ENCODE assay signal across 14 mouse cellular contexts in genomic region chr9:83605886-83606640, GRCm38 (mm10). TPM values are rescaled to one million over a fixed set of nuclear protein-coding genes. Genes with fewer than 3 reads are reported as not detected.
A peak's percentile ranks its signal among the peaks of the same experiment; 100 is the strongest.
DNase-seq lines count a peak whose midpoint lies in the region; ATAC-seq and TF ChIP-seq lines count a peak whose summit lies in the region.
"Had no signal": no experiment of that assay in that cellular context is flagged by ENCODE, and none has a peak within 500 bp of the region (broad histone marks: within the 10 kb centered on the region; RNA-seq: fewer than 3 reads in every experiment).

No protein-coding gene starts in this region.

- ATAC-seq in heart, embryonic 11.5 days (replicated peaks; ENCODE audit: insufficient number of reproducible peaks, low FRiP score, low TSS enrichment): no peak
- ATAC-seq in stomach, embryonic 14.5 days (ENCODE audit: insufficient number of reproducible peaks, insufficient read depth, low FRiP score, low read depth): no peak
- no peak for ATAC-seq in stomach, postnatal 0 days (ENCODE audit: low FRiP score, low TSS enrichment)
- no peak for ATAC-seq in CD4-positive, CD25-positive, alpha-beta regulatory T cell, adult 4 months
- ATAC-seq: forebrain, embryonic 15.5 days had no signal

- H3K4me2 ChIP-seq in heart, embryonic 11.5 days: no peak overlapping the region
- no peak overlapping the region for H3K4me2 ChIP-seq in stomach, embryonic 14.5 days (replicated peaks; ENCODE audit: low read depth, low read length)
- H3K4me2 ChIP-seq in stomach, postnatal 0 days (replicated peaks; ENCODE audit: low read depth): no peak overlapping the region
- H3K4me2 ChIP-seq: embryonic facial prominence, embryonic 15.5 days; forebrain, embryonic 15.5 days had no signal

- no peak overlapping the region for H3K27ac ChIP-seq in heart, embryonic 11.5 days (ENCODE audit: low read depth, low read length)
- peak overlapping the region; percentile 71; the same call in 1 of the 2 replicates for H3K27ac ChIP-seq in stomach, embryonic 14.5 days (ENCODE audit: low read length)
- no peak overlapping the region for H3K27ac ChIP-seq in stomach, postnatal 0 days (replicated peaks)
- H3K27ac ChIP-seq: embryonic facial prominence, embryonic 15.5 days; forebrain, embryonic 15.5 days had no signal

- peak; percentile 76 for DNase-seq in heart, adult 11 months
- peak; percentile 21 for DNase-seq in kidney, postnatal 10 days
- no peak for DNase-seq in kidney, adult 9 months
- no peak for DNase-seq in stomach, postnatal 0 days (ENCODE audit: low spot score)
- no peak for DNase-seq in thymus, adult 18-20 months
- DNase-seq: cerebellum, postnatal 36 days; lung, adult 18-20 months; midbrain, embryonic 14.5 days; thymus, postnatal 36 days had no signal

- 59% methylated on average over 8 of the region's 8 CpGs for WGBS in heart, embryonic 11.5 days (ENCODE audit: insufficient replicate concordance)
- WGBS in stomach, embryonic 14.5 days: 38% methylated on average over 8 of the region's 8 CpGs
- 56% methylated on average over 8 of the region's 8 CpGs for WGBS in stomach, postnatal 0 days

- H3K4me1 ChIP-seq in heart, embryonic 11.5 days (ENCODE audit: control insufficient read depth, insufficient read depth, low read length): peaks cover 9% of the 10 kb centered on the region
- peaks cover 6% of the 10 kb centered on the region for H3K4me1 ChIP-seq in stomach, embryonic 14.5 days (ENCODE audit: control insufficient read depth, insufficient read depth, low read length)
- H3K4me1 ChIP-seq in stomach, postnatal 0 days (replicated peaks; ENCODE audit: control insufficient read depth, insufficient read depth): no peaks in the 10 kb centered on the region

- H3K9me3 ChIP-seq in heart, embryonic 11.5 days (replicated peaks; ENCODE audit: control insufficient read depth, low read length): no peaks in the 10 kb centered on the region
- H3K9me3 ChIP-seq in stomach, embryonic 14.5 days (ENCODE audit: control insufficient read depth, low read depth, low read length): no peaks in the 10 kb centered on the region
- H3K9me3 ChIP-seq in stomach, postnatal 0 days (ENCODE audit: control insufficient read depth, low read length): no peaks in the 10 kb centered on the region
- H3K9me3 ChIP-seq: embryonic facial prominence, embryonic 15.5 days; forebrain, embryonic 15.5 days had no signal

- TF ChIP-seq CTCF in stomach, postnatal 0 days (IDR thresholded peaks at IDR 0.05; ENCODE audit: low read depth): no peak

- no peaks in the 10 kb centered on the region for H3K27me3 ChIP-seq in heart, embryonic 11.5 days (ENCODE audit: control insufficient read depth, insufficient read depth, low read length)
- no peaks in the 10 kb centered on the region for H3K27me3 ChIP-seq in stomach, embryonic 14.5 days (ENCODE audit: control insufficient read depth, insufficient read depth, low read length)
- H3K27me3 ChIP-seq in stomach, postnatal 0 days (ENCODE audit: control insufficient read depth, insufficient read depth, low read length): no peaks in the 10 kb centered on the region
- H3K27me3 ChIP-seq: embryonic facial prominence, embryonic 15.5 days; forebrain, embryonic 15.5 days had no signal

- H3K9ac ChIP-seq in heart, embryonic 11.5 days (ENCODE audit: low read depth, low read length): no peak overlapping the region
- H3K9ac ChIP-seq in stomach, embryonic 14.5 days (replicated peaks; ENCODE audit: low read depth, low read length): no peak overlapping the region
- no peak overlapping the region for H3K9ac ChIP-seq in stomach, postnatal 0 days (ENCODE audit: low read length)
- H3K9ac ChIP-seq: embryonic facial prominence, embryonic 15.5 days; forebrain, embryonic 15.5 days had no signal

- H3K4me3 ChIP-seq in heart, embryonic 11.5 days (ENCODE audit: low read depth, low read length): no peak overlapping the region
- H3K4me3 ChIP-seq in stomach, embryonic 14.5 days (ENCODE audit: low read depth, low read length): no peak overlapping the region
- H3K4me3 ChIP-seq in stomach, postnatal 0 days (ENCODE audit: low read depth, low read length): no peak overlapping the region
- H3K4me3 ChIP-seq: embryonic facial prominence, embryonic 15.5 days; forebrain, embryonic 15.5 days had no signal

- TF ChIP-seq EP300 in stomach, postnatal 0 days (optimal IDR thresholded peaks at IDR 0.05): no peak

- H3K36me3 ChIP-seq in heart, embryonic 11.5 days (ENCODE audit: control insufficient read depth, insufficient read depth, low read length): no peaks in the 10 kb centered on the region
- H3K36me3 ChIP-seq in stomach, embryonic 14.5 days (ENCODE audit: control insufficient read depth, insufficient read depth, low read length): no peaks in the 10 kb centered on the region
- H3K36me3 ChIP-seq in stomach, postnatal 0 days (ENCODE audit: control insufficient read depth, insufficient read depth, low read length): no peaks in the 10 kb centered on the region
- H3K36me3 ChIP-seq: embryonic facial prominence, embryonic 15.5 days; forebrain, embryonic 15.5 days had no signal

RNA-seq across cellular contexts. Expression of gene Sh3bgrl2, which starts 57.9 kb away (rescaled TPM):
- polyA plus RNA-seq in heart, embryonic 11.5 days (2014; fragmentation: Nextera tagmentation; extraction: Ambion mirVana): 20.5 and 22.4 TPM in 2 replicates
- polyA plus RNA-seq in stomach, embryonic 14.5 days (2014; fragmentation: Nextera tagmentation; extraction: Ambion mirVana): 24.7 and 29.1 TPM in 2 replicates
- polyA plus RNA-seq in stomach, postnatal 0 days (2015; fragmentation: Nextera tagmentation; extraction: Ambion mirVana): 114 and 117 TPM in 2 replicates
- 10 to 100 TPM; 20.8 to 22.4 TPM for polyA plus RNA-seq in CD4-positive, CD25-positive, alpha-beta regulatory T cell, adult 4 months (2017; shearing (Covaris generic))

Comparison
In these comparisons a context has a peak if more than half of its experiments do, and no peak if none do; other contexts are left out.
1. DNase-seq: peak in heart, adult 11 months (single experiment) and kidney, postnatal 10 days (single experiment); none in kidney, adult 9 months (single experiment), stomach, postnatal 0 days (single experiment) and thymus, adult 18-20 months (0 of 2).